18 mouse cellular contexts compared by ENCODE assay signal in the genomic region with DNA sequence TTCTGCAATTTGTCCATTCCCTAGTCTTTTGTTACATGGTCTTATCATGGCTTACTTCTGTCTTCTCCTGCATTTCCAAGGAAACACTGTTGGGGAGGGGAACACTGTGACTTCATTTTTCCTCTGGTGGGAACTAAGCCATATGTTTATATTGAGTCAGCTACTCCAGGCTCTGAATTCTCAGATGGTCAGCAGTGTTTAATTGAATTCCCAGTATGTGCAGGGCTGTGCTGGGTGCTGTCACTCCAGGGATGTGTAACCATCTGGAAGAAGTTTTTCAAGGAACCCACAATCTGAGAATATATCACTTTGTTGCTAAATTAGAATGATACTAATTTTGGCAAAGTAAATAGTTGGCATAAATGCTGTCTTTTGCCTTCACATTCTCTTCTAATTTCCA. TPM values are rescaled to one million over a fixed set of nuclear protein-coding genes. Genes with fewer than 3 reads are reported as not detected.
DNase-seq lines count a peak whose midpoint lies in the region; ATAC-seq and TF ChIP-seq lines count a peak whose summit lies in the region.
"Had no signal": no experiment of that assay in that cellular context is flagged by ENCODE, and none has a peak within 500 bp of the region (broad histone marks: within the 10 kb centered on the region; RNA-seq: fewer than 3 reads in every experiment).

No protein-coding gene starts in this region.

- H3K4me1 ChIP-seq in hindbrain, embryonic 16.5 days (ENCODE audit: control insufficient read depth, insufficient read depth, low read depth, low read length) = no peaks in the 10 kb centered on the region
- H3K4me1 ChIP-seq in hindbrain, embryonic 12.5 days = no peaks in the 10 kb centered on the region
- no peaks in the 10 kb centered on the region for H3K4me1 ChIP-seq in midbrain, postnatal 0 days (ENCODE audit: insufficient read depth, low read length)
- H3K4me1 ChIP-seq in midbrain, embryonic 16.5 days (ENCODE audit: control insufficient read depth, insufficient read depth, low read length) = no peaks in the 10 kb centered on the region
- peaks cover 11% of the 10 kb centered on the region; the same call in 1 of the 2 replicates for H3K4me1 ChIP-seq in forebrain, embryonic 16.5 days (replicated peaks; ENCODE audit: control insufficient read depth, insufficient read depth, low read length)
- H3K4me1 ChIP-seq: embryonic facial prominence, embryonic 13.5 days; heart, embryonic 13.5 days; midbrain, embryonic 10.5 days had no signal

- H3K9me3 ChIP-seq in hindbrain, embryonic 16.5 days (ENCODE audit: control insufficient read depth, low read length) = no peaks in the 10 kb centered on the region
- no peaks in the 10 kb centered on the region for H3K9me3 ChIP-seq in hindbrain, embryonic 12.5 days (replicated peaks)
- H3K9me3 ChIP-seq in midbrain, postnatal 0 days (ENCODE audit: low read length) = no peaks in the 10 kb centered on the region
- no peaks in the 10 kb centered on the region for H3K9me3 ChIP-seq in midbrain, embryonic 16.5 days (replicated peaks; ENCODE audit: control insufficient read depth, low read length, poor library complexity, severe bottlenecking)
- no peaks in the 10 kb centered on the region for H3K9me3 ChIP-seq in forebrain, embryonic 16.5 days (ENCODE audit: control insufficient read depth, low read length)
- H3K9me3 ChIP-seq: embryonic facial prominence, embryonic 13.5 days; heart, embryonic 13.5 days; midbrain, embryonic 10.5 days had no signal

- no peak overlapping the region for H3K4me2 ChIP-seq in hindbrain, embryonic 16.5 days (ENCODE audit: low read length)
- H3K4me2 ChIP-seq in hindbrain, embryonic 12.5 days (replicated peaks) = no peak overlapping the region
- H3K4me2 ChIP-seq in midbrain, postnatal 0 days (ENCODE audit: low read depth, low read length, poor library complexity, severe bottlenecking) = no peak overlapping the region
- no peak overlapping the region for H3K4me2 ChIP-seq in midbrain, embryonic 16.5 days (ENCODE audit: low read length)
- H3K4me2 ChIP-seq in forebrain, embryonic 16.5 days (ENCODE audit: low read length) = no peak overlapping the region
- H3K4me2 ChIP-seq: embryonic facial prominence, embryonic 13.5 days; heart, embryonic 13.5 days had no signal

- no peaks in the 10 kb centered on the region for H3K27me3 ChIP-seq in hindbrain, embryonic 16.5 days (replicated peaks; ENCODE audit: control insufficient read depth, insufficient read depth, low read length)
- H3K27me3 ChIP-seq in hindbrain, embryonic 12.5 days = no peaks in the 10 kb centered on the region
- H3K27me3 ChIP-seq in midbrain, postnatal 0 days (ENCODE audit: insufficient read depth, low read length) = no peaks in the 10 kb centered on the region
- H3K27me3 ChIP-seq in midbrain, embryonic 16.5 days (ENCODE audit: control insufficient read depth, insufficient read depth, low read depth, low read length) = no peaks in the 10 kb centered on the region
- H3K27me3 ChIP-seq in forebrain, embryonic 16.5 days (replicated peaks; ENCODE audit: control insufficient read depth, insufficient read depth, low read length) = no peaks in the 10 kb centered on the region
- H3K27me3 ChIP-seq: embryonic facial prominence, embryonic 13.5 days; heart, embryonic 13.5 days had no signal

- DNase-seq in midbrain, postnatal 0 days (ENCODE audit: low spot score) = peak; percentile 28
- peak; percentile 47 for DNase-seq in telencephalon, adult 2 months (ENCODE audit: low read depth, low spot score)
- DNase-seq in heart, adult 11 months = no peak
- DNase-seq: cerebellum, adult 11-12 months; gastrocnemius, adult 2 months; heart, postnatal 36 days; kidney, adult 9 months; kidney, postnatal 4 days; liver; lung, adult 18-20 months had no signal

- no peak overlapping the region for H3K9ac ChIP-seq in hindbrain, embryonic 16.5 days (ENCODE audit: low read depth, low read length)
- no peak overlapping the region for H3K9ac ChIP-seq in hindbrain, embryonic 12.5 days
- H3K9ac ChIP-seq in midbrain, postnatal 0 days (replicated peaks; ENCODE audit: low read length, poor library complexity, severe bottlenecking) = no peak overlapping the region
- no peak overlapping the region for H3K9ac ChIP-seq in midbrain, embryonic 16.5 days (ENCODE audit: low read depth, low read length)
- H3K9ac ChIP-seq in forebrain, embryonic 16.5 days (replicated peaks; ENCODE audit: low read depth, low read length) = no peak overlapping the region
- H3K9ac ChIP-seq: embryonic facial prominence, embryonic 13.5 days; heart, embryonic 13.5 days had no signal

- ATAC-seq in hindbrain, embryonic 16.5 days = 0 out of 2 replicates have a peak, but pooled peaks have one; percentile 58
- ATAC-seq in hindbrain, embryonic 12.5 days (ENCODE audit: low FRiP score) = no peak
- ATAC-seq in midbrain, postnatal 0 days (ENCODE audit: low FRiP score) = no peak
- no peak for ATAC-seq in midbrain, embryonic 16.5 days
- ATAC-seq in forebrain, embryonic 16.5 days = peak; percentile 89

- no peak for TF ChIP-seq CTCF in midbrain, postnatal 0 days (IDR thresholded peaks at IDR 0.05)

- H3K27ac ChIP-seq in hindbrain, embryonic 16.5 days (ENCODE audit: low read depth, low read length) = no peak overlapping the region
- no peak overlapping the region for H3K27ac ChIP-seq in hindbrain, embryonic 12.5 days
- H3K27ac ChIP-seq in midbrain, postnatal 0 days (ENCODE audit: low read depth, low read length) = no peak overlapping the region
- no peak overlapping the region for H3K27ac ChIP-seq in midbrain, embryonic 16.5 days (ENCODE audit: low read length)
- H3K27ac ChIP-seq in forebrain, embryonic 16.5 days (ENCODE audit: low read length) = peak overlapping the region; percentile 47
- H3K27ac ChIP-seq: embryonic facial prominence, embryonic 13.5 days; gastrocnemius, adult 2 months; heart, embryonic 13.5 days; midbrain, embryonic 10.5 days had no signal

- no peak overlapping the region for H3K4me3 ChIP-seq in hindbrain, embryonic 16.5 days (ENCODE audit: low read length)
- H3K4me3 ChIP-seq in hindbrain, embryonic 12.5 days = no peak overlapping the region
- no peak overlapping the region for H3K4me3 ChIP-seq in midbrain, postnatal 0 days (ENCODE audit: low read depth, low read length)
- no peak overlapping the region for H3K4me3 ChIP-seq in midbrain, embryonic 16.5 days (ENCODE audit: low read depth, low read length)
- H3K4me3 ChIP-seq in forebrain, embryonic 16.5 days (replicated peaks; ENCODE audit: low read length) = no peak overlapping the region
- H3K4me3 ChIP-seq: embryonic facial prominence, embryonic 13.5 days; gastrocnemius, adult 2 months; heart, embryonic 13.5 days; midbrain, embryonic 10.5 days had no signal

- no peaks in the 10 kb centered on the region for H3K36me3 ChIP-seq in hindbrain, embryonic 16.5 days (ENCODE audit: control insufficient read depth, insufficient read depth, low read length)
- no peaks in the 10 kb centered on the region for H3K36me3 ChIP-seq in hindbrain, embryonic 12.5 days
- no peaks in the 10 kb centered on the region for H3K36me3 ChIP-seq in midbrain, postnatal 0 days (ENCODE audit: insufficient read depth, low read length)
- no peaks in the 10 kb centered on the region for H3K36me3 ChIP-seq in midbrain, embryonic 16.5 days (ENCODE audit: control insufficient read depth, insufficient read depth, low read length)
- no peaks in the 10 kb centered on the region for H3K36me3 ChIP-seq in forebrain, embryonic 16.5 days (ENCODE audit: control insufficient read depth, insufficient read depth)
- H3K36me3 ChIP-seq: embryonic facial prominence, embryonic 13.5 days; heart, embryonic 13.5 days; midbrain, embryonic 10.5 days had no signal

RNA-seq across cellular contexts. Expression of a gene that starts 39.9 kb away (rescaled TPM):
- 78.3 and 84.2 TPM in 2 replicates for polyA plus RNA-seq in hindbrain, embryonic 16.5 days (2015; fragmentation: Nextera tagmentation; extraction: Ambion mirVana)
- polyA plus RNA-seq in hindbrain, embryonic 12.5 days (2016; fragmentation: Nextera tagmentation; extraction: Ambion mirVana) = 26.1 and 26.2 TPM in 2 replicates
- 159 and 342 TPM in 2 replicates for total RNA-seq in midbrain, postnatal 0 days (2014; rRNA removed)
- polyA plus RNA-seq in midbrain, postnatal 0 days (2015; fragmentation: Nextera tagmentation; extraction: Ambion mirVana) = 95.4 and 105 TPM in 2 replicates
- polyA plus RNA-seq in midbrain, embryonic 16.5 days (2015; fragmentation: Nextera tagmentation; extraction: Ambion mirVana) = 93.6 and 94.3 TPM in 2 replicates
- 53.0 and 84.4 TPM in 2 replicates for polyA plus RNA-seq in forebrain, embryonic 16.5 days (2015; fragmentation: Nextera tagmentation; extraction: Ambion mirVana)
- total RNA-seq: granulocyte monocyte progenitor cell, adult 5-6 weeks had no signal

Comparison
In these comparisons a context has a peak if more than half of its experiments do, and no peak if none do; other contexts are left out.
1. ATAC-seq: peak in hindbrain, embryonic 16.5 days (single experiment) and forebrain, embryonic 16.5 days (single experiment); none in hindbrain, embryonic 12.5 days (single experiment), midbrain, postnatal 0 days (single experiment) and midbrain, embryonic 16.5 days (single experiment).